Mouse (Mus musculus) bone marrow, adult 2 months (tissue): ENCODE results near the gene 1700029I15Rik. TPM values are rescaled to one million over a fixed set of nuclear protein-coding genes. Genes with fewer than 3 reads are reported as not detected.

Source experiments
- H3K27ac ChIP-seq: fragments of 200-500 bp; 2 replicates; pipeline ENCODE4 v1.5.1; 2012; ENCODE audit warnings: low read depth, mild to moderate bottlenecking, control low read depth, inconsistent platforms, low read length; ENCODE audit not compliant: control insufficient read depth, poor library complexity, insufficient read depth
- H3K4me1 ChIP-seq: fragments of 200-500 bp; 2 replicates; pipeline ENCODE4 v1.6.1; 2011; ENCODE audit warnings: low read length; ENCODE audit not compliant: control insufficient read depth, insufficient read depth
- H3K4me3 ChIP-seq: fragments of 200-500 bp; replicated peaks from 2 replicates; pipeline ENCODE3; 2011; ENCODE audit warnings: mild to moderate bottlenecking, low read depth, low read length, control low read depth; ENCODE audit not compliant: control insufficient read depth
- CTCF ChIP-seq: fragments of 200-500 bp; IDR thresholded peaks from 2 replicates; pipeline ENCODE4 v1.5.1; 2011; ENCODE audit warnings: low read length, control low read depth; ENCODE audit not compliant: control insufficient read depth, insufficient read depth
- POLR2A ChIP-seq: fragments of 200-500 bp; IDR thresholded peaks from 2 replicates; pipeline ENCODE4 v1.6.1; 2011; ENCODE audit warnings: low read depth, mild to moderate bottlenecking, control low read depth, low read length, borderline replicate concordance; ENCODE audit not compliant: control insufficient read depth
- WGBS: fragments of 180-500 bp; shearing (Covaris S2); methylation state at CpG from one replicate; pipeline ENCODE4 v1.1.7; 2018; 5-methylcytosine and 5-hydroxymethylcytosine counted together
- polyA plus RNA-seq: library from polyadenylated mRNA; stranded (reverse); fragments of >200 nt; gene quantifications from 2 replicates; pipeline ENCODE4 v1.2.4, GENCODE M21; 2011; ENCODE audit warnings: low replicate concordance; ENCODE audit not compliant: missing spikeins, insufficient read depth, insufficient read length

The 1700029I15Rik gene
- polyA plus RNA-seq, 1 experiment, result 6.7 TPM

DNA sequence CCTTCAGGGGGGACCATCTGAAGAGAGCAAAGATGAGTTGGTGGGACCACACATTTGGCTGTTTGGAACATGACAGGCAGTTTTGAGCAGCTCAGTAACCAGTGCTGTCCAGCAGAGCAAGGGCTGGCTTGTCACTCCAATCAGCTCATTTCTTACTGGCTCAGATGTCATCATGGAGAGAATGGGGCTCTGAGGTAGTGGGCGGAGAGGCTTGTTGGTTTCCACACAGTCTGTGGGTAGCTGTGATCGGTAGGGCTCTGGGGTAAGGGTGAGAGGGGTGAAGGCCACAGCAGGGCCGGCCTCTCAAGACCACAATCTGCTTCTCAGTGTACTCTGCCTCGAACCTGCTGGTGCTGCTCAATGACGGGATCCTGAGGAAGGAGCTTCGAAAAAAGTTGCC is 6.0 kb upstream of the 1700029I15Rik start:
- TF ChIP-seq CTCF (no peak), POLR2A (no peak)
- 60% methylated on average over 6 of the region's 6 CpGs for WGBS
- H3K4me1 ChIP-seq, result peaks cover 5% of the 10 kb centered on the region
- peak overlapping the region; percentile 96 for H3K4me3 ChIP-seq
- no peak overlapping the region for H3K27ac ChIP-seq

GRCm38 (mm10) chr2:92377320-92377719 is 5.0 kb upstream of the 1700029I15Rik start:
- 93% methylated on average over 7 of the region's 7 CpGs for WGBS
- H3K4me3 ChIP-seq, result no peak overlapping the region
- peaks cover 5% of the 10 kb centered on the region for H3K4me1 ChIP-seq
- no peak overlapping the region for H3K27ac ChIP-seq
- TF ChIP-seq CTCF (no peak), POLR2A (0 out of 2 replicates have a peak, but pooled peaks have one; percentile 17)

GRCm38 (mm10) chr2:92379783-92380494 is 2.4 kb upstream of the 1700029I15Rik start:
- TF ChIP-seq CTCF, result no peak
- no peak for TF ChIP-seq POLR2A
- WGBS, result 78% methylated on average over 17 of the region's 17 CpGs
- H3K4me3 ChIP-seq, result no peak overlapping the region
- peaks cover 5% of the 10 kb centered on the region for H3K4me1 ChIP-seq
- H3K27ac ChIP-seq, result no peak overlapping the region

DNA sequence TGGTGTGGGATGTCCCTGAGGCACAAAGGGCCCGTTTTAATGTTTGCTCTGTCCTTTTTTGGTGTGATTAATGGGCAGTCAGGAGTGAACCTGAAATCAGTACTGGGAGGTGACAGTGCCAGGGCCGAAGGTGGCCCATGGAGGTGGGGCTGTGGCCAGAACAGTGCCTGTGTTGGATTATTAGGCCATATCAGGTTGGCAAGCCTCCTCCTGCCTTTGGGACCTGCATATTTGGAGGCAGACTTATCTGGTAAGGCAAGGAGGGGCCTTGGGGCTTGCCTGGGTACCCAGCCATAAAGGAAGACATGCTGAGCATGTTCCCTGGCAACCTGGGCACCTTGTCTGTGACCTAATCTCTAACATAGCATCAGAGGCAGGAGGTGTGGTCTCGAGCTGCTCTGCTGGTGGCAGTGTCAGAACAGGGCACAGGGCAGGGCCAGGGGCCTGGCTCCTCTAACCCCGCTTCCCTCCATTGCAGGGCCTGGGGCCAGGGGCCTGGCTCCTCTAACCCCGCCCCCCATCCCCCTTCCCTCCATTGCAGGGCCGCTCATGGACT is 1.8 kb upstream of the 1700029I15Rik start:
- TF ChIP-seq POLR2A (no peak), CTCF (no peak)
- Histone ChIP-seq H3K4me3 (no peak overlapping the region), H3K4me1 (peaks cover 5% of the 10 kb centered on the region), H3K27ac (no peak overlapping the region)
- WGBS, result 76% methylated on average over 6 of the region's 6 CpGs

GRCm38 (mm10) chr2:92381161-92381560 is 1.2 kb upstream of the 1700029I15Rik start:
- TF ChIP-seq POLR2A (no peak), CTCF (no peak)
- 87% methylated on average over 5 of the region's 5 CpGs for WGBS
- Histone ChIP-seq H3K4me3 (no peak overlapping the region), H3K27ac (no peak overlapping the region), H3K4me1 (peaks cover 2% of the 10 kb centered on the region)

- no peak for TF ChIP-seq POLR2A
- no peak for TF ChIP-seq CTCF
- Histone ChIP-seq H3K27ac (no peak overlapping the region), H3K4me1 (no peaks in the 10 kb centered on the region), H3K4me3 (no peak overlapping the region)
- WGBS, result 81% methylated on average over 4 of the region's 4 CpGs
Measured at GRCm38 (mm10) chr2:92382759-92383158, 421 bp downstream of the 1700029I15Rik start.

DNA sequence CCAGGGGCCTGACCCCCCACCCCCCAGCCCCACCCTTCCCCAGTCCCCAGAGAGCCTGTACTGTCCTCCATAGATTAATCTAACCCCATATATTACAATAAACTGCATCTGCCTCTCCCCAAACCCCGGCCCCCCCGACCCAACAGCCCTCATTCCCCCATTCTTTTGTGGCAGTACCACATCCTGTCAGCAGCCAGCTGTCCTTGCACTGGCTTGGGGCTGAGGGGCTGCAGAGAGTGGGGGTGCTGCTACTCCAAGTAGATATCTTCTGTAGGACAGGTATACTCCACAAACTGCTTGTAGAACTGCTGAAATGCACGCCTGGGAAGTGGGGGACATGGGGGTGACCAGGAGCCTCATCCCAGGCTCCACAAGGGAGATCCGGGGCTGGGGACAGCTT is 1.8 kb downstream of the 1700029I15Rik start:
- Histone ChIP-seq H3K4me1 (no peaks in the 10 kb centered on the region), H3K4me3 (no peak overlapping the region), H3K27ac (no peak overlapping the region)
- WGBS, result 28% methylated on average over 4 of the region's 4 CpGs
- TF ChIP-seq CTCF (no peak), POLR2A (no peak)

GRCm38 (mm10) chr2:92385113-92386051 is 3.0 kb downstream of the 1700029I15Rik start:
- H3K4me1 ChIP-seq, result no peaks in the 10 kb centered on the region

More at GRCm38 (mm10) chr2:92385113-92386051, 3.0 kb downstream of the 1700029I15Rik start:
- 78% methylated on average over 22 of the region's 22 CpGs for WGBS
- TF ChIP-seq POLR2A, result no peak
- TF ChIP-seq CTCF, result no peak
- Histone ChIP-seq H3K27ac (no peak overlapping the region), H3K4me3 (no peak overlapping the region)
